Mouse (Mus musculus): Measurements from ENCODE around the gene Dand5. TPM values are rescaled to one million over a fixed set of nuclear protein-coding genes. Genes with fewer than 3 reads are reported as not detected.
A peak's percentile ranks its signal among the peaks of the same experiment; 100 is the strongest.

Dand5 gene
- polyA plus RNA-seq, 1 experiment from 2014 or later, result 7.1 TPM

DNA sequence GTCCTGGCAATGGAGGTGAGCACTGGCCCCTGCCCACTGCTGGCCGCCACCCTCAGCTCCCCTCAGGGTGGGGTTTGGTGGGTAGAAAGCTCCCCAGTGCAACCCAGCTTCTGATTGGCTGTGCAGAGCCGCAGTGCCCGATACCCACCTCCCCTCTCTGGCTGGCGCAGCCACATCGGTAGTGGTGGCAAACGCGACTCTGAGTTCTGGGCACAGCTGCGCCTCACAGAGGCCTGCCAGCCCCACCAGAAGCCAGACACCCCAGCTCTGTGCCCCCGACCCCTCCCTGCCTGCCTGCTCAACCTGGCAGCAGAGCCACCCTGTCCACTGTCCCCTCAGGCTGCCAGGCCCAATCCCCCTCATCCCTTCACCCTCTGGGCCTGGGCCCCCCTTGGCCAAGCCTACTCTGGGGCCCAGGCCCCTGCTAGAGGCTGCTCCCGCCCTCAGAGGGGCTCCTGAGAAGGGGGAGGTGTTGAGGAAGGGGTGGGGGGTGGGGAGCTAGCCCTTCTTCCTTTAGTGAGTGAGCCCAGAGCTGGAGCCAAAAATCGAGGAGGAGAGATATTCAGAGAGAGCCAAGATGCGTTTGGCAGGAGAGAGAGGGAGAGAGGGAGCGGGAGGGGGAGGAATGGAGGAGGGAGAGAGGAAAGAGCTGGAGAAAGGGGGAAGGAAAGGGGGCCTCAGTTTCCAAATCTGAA is 28.7 kb downstream of the Dand5 start:
- peak overlapping the region; percentile 48; the same call in 1 of the 2 replicates for H3K27ac ChIP-seq
- peak; percentile 38; the same call in 1 of the 2 replicates for ATAC-seq (ENCODE audit: low FRiP score)
- H3K4me2 ChIP-seq (replicated peaks), result no peak overlapping the region
- H3K9ac ChIP-seq, result no peak overlapping the region
- peaks cover 7% of the 10 kb centered on the region; the same call in 1 of the 2 replicates for H3K36me3 ChIP-seq
- 53% methylated on average over 13 of the region's 13 CpGs for WGBS
- peaks cover 99% of the 10 kb centered on the region for H3K27me3 ChIP-seq
- peaks cover 26% of the 10 kb centered on the region for H3K4me1 ChIP-seq
- no peak overlapping the region for H3K4me3 ChIP-seq
- no peaks in the 10 kb centered on the region for H3K9me3 ChIP-seq (replicated peaks)

DNA sequence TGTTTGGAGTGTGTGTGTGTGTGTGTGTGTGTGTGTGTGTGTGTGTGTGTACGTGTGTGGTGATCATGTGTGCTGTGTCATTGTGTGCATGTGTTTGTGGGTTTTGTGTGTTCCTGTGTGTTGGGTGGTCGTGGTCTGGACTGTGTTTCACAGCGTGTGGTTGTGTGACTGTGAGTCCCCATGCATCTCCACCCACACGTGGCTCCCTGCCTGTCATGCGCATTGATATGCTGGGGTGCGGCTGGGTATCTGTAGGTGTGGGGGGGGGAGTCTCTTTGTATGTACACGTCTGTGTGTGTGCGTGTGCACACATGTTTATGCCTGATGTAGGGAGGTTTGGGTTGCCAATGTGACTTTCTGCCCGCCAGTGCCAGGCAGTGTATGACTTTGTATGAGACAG is 29.5 kb downstream of the Dand5 start:
- Histone ChIP-seq H3K4me3 (no peak overlapping the region), H3K36me3 (peaks cover 7% of the 10 kb centered on the region; the same call in 1 of the 2 replicates), H3K27ac (no peak overlapping the region), H3K4me1 (peaks cover 19% of the 10 kb centered on the region), H3K27me3 (peaks cover 99% of the 10 kb centered on the region), H3K4me2 (replicated peaks) (no peak overlapping the region), H3K9me3 (replicated peaks) (no peaks in the 10 kb centered on the region), H3K9ac (no peak overlapping the region)
- ATAC-seq (ENCODE audit: low FRiP score), result no peak
- WGBS, result 89% methylated on average over 9 of the region's 9 CpGs

DNA sequence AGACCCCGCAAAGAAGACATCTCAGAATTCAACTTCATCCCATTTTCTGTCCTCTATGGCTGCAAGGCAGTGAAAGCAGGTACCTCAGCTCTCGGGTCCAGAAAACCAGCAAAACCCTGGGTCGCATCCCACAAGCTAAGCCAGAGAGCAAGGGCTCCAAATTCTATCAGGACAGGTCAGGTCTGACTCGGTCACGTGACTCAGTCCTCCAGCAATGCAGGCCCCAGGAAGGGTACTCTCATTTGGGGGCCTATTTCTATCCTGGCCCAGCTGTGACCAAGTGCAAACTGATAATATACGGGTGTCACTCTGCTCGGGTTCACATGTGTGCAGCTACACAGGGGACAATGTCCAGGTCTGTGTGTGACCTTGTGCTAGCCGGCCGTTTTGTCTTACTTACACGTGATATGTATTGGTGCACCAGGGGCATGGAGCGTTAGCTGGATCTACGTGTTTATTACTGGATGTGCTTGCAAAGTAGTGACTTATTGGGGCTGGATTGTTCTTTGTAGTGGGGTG is 30.1 kb downstream of the Dand5 start:
- no peak overlapping the region for H3K4me2 ChIP-seq (replicated peaks)
- H3K4me3 ChIP-seq, result no peak overlapping the region
- peaks cover 99% of the 10 kb centered on the region for H3K27me3 ChIP-seq
- no peak overlapping the region for H3K27ac ChIP-seq
- no peak for ATAC-seq (ENCODE audit: low FRiP score)
- H3K36me3 ChIP-seq, result peaks cover 7% of the 10 kb centered on the region; the same call in 1 of the 2 replicates
- no peaks in the 10 kb centered on the region for H3K9me3 ChIP-seq (replicated peaks)
- peaks cover 19% of the 10 kb centered on the region for H3K4me1 ChIP-seq
- WGBS, result 76% methylated on average over 12 of the region's 12 CpGs
- H3K9ac ChIP-seq, result no peak overlapping the region

DNA sequence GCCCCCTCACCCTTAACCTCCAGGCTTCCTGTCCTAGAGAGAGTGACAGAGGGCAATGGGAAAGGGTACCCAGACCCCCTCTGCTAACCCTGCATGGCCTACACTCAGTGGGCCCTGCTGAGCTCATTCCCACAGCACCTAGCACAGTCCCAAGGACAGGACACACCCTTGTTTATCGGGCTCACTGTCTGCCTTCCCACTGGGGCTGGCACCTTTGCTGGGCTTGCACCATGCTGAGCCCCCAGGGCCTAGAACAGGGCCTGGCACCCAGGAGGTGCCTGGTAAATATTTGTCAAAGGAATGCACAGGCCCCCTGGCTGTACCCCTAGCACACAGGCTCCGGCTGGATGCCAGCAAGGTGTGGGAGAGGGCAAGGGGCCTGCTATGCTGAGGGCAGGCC is 32.1 kb downstream of the Dand5 start:
- 69% methylated on average over 2 of the region's 2 CpGs for WGBS
- Histone ChIP-seq H3K9me3 (replicated peaks) (no peaks in the 10 kb centered on the region), H3K36me3 (no peaks in the 10 kb centered on the region), H3K4me1 (peaks cover 27% of the 10 kb centered on the region), H3K9ac (no peak overlapping the region), H3K27me3 (peaks cover 99% of the 10 kb centered on the region), H3K4me3 (no peak overlapping the region), H3K27ac (no peak overlapping the region), H3K4me2 (replicated peaks) (no peak overlapping the region)
- ATAC-seq (ENCODE audit: low FRiP score), result no peak

DNA sequence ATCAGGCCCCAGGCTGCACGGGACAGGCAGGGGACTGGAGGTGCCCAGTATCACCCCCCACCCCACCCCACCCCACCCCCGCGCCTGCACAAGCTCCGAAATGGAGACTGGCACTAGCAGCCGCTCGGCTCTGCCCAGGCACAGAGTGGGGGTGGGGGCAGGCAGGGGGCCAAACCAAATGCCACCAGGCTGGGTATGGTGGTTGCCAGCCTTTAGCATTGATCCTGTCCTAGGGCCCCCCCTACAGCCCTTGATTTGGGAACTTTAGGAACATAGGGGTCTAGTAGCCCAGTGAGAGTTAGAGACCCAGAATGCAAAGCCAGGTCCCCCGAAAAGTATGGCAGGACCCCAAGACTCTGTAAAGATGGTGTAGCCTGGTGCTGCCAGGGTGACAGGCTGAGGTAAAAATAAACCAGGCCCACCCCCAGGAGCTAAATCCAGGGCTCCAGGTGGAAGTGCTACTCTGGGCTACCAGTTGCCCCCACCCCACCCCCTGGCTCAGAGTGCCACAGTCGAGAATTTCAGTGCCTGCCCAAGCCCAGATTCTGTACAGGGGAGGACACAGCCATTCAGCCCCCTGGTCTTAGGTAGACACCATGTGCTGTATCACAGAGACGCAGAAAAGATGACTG is 32.7 kb downstream of the Dand5 start:
- Histone ChIP-seq H3K9me3 (replicated peaks) (no peaks in the 10 kb centered on the region), H3K9ac (no peak overlapping the region), H3K4me2 (replicated peaks) (no peak overlapping the region), H3K27ac (no peak overlapping the region), H3K27me3 (peaks cover 100% of the 10 kb centered on the region), H3K4me3 (no peak overlapping the region), H3K4me1 (peaks cover 33% of the 10 kb centered on the region), H3K36me3 (no peaks in the 10 kb centered on the region)
- no peak for ATAC-seq (ENCODE audit: low FRiP score)
- WGBS, result 73% methylated on average over 9 of the region's 9 CpGs

DNA sequence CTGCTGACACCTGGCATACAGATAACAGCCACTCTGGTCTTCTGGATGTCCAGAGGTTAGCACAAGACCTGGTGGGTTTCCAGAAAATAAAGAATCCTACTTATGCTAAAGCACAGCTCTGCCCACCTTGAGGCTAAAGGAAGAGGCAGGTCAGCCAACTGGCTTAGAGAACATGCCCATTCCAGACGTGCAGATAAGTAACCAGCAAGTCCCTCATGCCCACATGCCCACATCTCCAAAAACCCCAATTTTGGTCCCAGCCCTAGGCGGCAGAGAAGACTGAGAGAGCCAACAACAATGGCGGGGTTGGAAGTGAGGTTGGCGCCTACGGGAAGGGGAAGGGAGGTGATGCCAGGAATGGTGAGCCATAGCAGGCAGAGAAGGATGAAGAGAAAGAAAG is 33.3 kb downstream of the Dand5 start:
- WGBS, result 55% methylated on average over 5 of the region's 5 CpGs
- Histone ChIP-seq H3K27me3 (peaks cover 100% of the 10 kb centered on the region), H3K9me3 (replicated peaks) (no peaks in the 10 kb centered on the region), H3K4me3 (no peak overlapping the region), H3K4me2 (replicated peaks) (no peak overlapping the region), H3K27ac (no peak overlapping the region), H3K36me3 (no peaks in the 10 kb centered on the region), H3K9ac (no peak overlapping the region), H3K4me1 (peaks cover 32% of the 10 kb centered on the region)
- no peak for ATAC-seq (ENCODE audit: low FRiP score)

DNA sequence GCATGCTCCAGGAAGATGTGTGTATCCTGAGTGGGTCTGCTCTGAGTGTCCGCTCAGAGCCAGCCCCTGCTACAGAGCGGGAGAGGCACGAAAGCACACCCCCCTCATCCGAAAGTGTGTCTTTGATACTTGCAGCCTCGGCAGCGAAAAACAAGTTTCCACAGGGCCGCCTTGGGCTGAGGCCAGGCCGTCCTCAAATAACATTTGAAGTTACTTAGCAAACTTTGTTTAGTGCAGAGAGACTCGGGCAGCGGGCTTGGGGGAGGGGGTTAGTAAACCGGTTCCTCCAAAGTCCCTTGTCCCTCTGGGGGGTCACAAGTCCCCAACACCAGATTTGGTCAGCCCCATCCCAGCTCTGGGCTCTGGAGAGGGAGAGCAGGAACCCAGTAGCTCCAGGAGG is 33.7 kb downstream of the Dand5 start:
- no peak overlapping the region for H3K4me2 ChIP-seq (replicated peaks)
- peaks cover 29% of the 10 kb centered on the region for H3K4me1 ChIP-seq
- H3K4me3 ChIP-seq, result no peak overlapping the region
- no peaks in the 10 kb centered on the region for H3K9me3 ChIP-seq (replicated peaks)
- no peaks in the 10 kb centered on the region for H3K36me3 ChIP-seq
- ATAC-seq (ENCODE audit: low FRiP score), result no peak
- peaks cover 100% of the 10 kb centered on the region for H3K27me3 ChIP-seq
- WGBS, result 9% methylated on average over 11 of the region's 11 CpGs
- no peak overlapping the region for H3K27ac ChIP-seq
- no peak overlapping the region for H3K9ac ChIP-seq

DNA sequence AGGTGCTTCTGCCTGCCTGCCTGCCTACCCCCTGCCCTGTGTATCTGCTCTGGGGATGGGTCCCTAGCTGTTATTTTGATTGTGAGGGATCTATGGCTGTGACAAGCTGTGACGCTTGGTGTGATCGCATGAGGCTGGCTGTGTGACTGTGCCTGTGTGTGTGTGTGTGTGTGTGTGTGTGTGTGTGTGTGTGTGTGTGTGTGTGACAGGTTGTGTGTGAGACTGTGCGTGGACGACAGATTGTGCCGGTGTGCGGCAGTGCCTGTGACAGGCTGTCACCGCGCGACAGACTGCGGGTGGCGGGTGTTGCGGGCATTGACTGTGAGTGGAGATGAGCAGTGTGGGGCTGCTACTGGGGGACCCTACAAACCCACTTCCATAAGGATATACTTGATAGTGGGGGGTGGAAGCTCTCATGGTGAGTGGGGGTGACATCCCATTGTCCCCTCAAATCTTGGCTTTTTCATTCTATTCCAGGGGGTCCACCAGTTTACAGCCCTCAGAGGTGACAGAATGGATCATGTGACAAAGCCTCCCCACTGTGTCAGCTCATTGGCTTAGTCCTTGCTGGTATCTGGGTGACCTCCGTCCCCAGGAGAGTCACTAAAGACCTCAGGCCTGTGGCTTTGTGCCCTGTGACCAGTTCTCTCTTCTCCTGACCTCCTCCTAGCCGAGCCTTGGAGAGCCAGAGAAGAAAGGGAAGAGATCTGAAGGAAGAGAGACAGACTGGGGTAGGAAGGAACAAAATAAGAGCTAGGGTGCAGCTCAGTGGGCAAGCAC is 34.9 kb downstream of the Dand5 start:
- peaks cover 100% of the 10 kb centered on the region for H3K27me3 ChIP-seq
- no peak overlapping the region for H3K4me2 ChIP-seq (replicated peaks)
- peaks cover 26% of the 10 kb centered on the region for H3K4me1 ChIP-seq
- H3K4me3 ChIP-seq, result no peak overlapping the region
- no peak overlapping the region for H3K27ac ChIP-seq
- no peaks in the 10 kb centered on the region for H3K9me3 ChIP-seq (replicated peaks)
- 7% methylated on average over 14 of the region's 14 CpGs for WGBS
- H3K9ac ChIP-seq, result no peak overlapping the region
- ATAC-seq (ENCODE audit: low FRiP score), result no peak; the same call in 1 of the 2 replicates
- no peaks in the 10 kb centered on the region for H3K36me3 ChIP-seq

DNA sequence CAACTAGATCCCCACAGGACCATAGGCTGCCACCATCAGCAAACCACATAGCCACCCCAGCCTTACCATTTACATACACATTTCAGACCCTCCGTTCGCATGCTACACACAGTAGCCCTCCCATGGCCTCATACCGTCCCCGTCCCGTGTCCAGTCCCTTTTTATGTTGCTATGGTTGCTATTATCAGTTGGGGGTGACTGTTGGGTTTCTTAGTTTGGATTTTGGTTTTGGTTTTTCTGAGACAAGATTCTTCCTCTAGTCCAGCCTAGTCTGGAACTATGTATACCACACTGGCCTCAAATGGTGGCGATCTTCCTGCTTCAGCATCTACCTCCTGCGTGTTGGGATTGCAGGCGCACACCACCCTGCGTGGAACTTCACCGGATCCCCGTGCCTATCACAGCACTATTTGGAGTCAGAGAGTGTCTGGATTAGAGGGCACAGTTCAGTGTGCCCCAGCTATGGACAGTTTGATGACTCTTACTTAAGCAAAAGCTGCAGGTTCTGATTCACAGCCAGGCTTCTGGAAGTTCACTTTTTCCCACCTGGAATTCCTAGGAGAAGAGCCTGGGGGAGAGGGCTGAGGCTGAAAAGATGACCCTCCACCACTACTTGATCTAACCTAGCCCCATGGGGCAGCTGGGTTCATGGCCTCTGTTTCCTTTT is 35.7 kb downstream of the Dand5 start:
- Histone ChIP-seq H3K9ac (no peak overlapping the region), H3K27ac (no peak overlapping the region), H3K9me3 (replicated peaks) (no peaks in the 10 kb centered on the region), H3K36me3 (no peaks in the 10 kb centered on the region), H3K4me2 (replicated peaks) (0 out of 2 replicates have a peak overlapping the region, but pooled peaks have one; percentile 8), H3K4me3 (no peak overlapping the region), H3K4me1 (peaks cover 28% of the 10 kb centered on the region), H3K27me3 (peaks cover 100% of the 10 kb centered on the region)
- ATAC-seq (ENCODE audit: low FRiP score), result no peak
- 5% methylated on average over 11 of the region's 11 CpGs for WGBS

DNA sequence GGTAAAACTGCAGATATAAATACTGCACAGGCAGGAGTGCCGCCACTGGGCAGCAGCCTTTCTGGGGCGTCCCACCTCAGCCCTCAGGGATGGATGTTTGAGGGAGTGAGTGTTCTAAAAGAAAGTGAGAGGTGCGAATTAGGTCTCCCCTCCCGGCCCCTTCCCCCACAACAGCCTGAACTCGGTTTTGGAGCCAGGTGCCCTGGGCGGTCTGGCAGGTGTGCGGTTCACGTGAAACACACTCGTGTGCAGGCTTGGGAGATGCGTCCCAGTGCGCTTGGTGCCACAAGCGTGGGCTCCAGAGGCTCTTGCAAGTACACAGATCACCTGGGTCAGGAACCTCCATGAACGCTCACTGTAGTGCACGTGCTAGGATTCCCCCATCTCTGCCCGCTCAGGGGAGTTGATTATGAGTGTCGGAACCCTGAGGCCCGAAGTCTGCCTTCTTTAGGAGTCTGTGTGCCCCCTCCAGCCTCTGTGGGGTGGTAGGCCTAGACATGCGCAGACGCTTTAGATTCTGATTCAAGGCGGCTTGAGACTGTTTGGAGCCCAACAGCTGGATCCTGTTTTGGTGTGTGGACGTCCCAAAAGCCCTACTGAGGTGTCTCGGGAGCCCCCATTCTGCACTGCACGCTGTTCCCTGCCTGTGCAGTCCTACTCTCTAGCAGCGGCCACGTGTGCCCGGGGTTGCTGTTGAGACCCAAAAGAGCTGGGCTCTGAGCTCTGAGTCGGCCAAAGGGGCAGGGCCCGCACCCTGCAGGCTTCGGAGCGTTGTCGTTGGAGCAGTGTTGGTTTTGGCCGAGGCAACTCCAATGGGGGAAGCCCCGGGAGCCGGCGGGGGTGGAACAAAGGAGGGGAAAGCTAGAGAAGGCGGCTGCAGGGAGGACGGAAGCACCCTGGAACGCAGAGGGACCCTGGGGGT is 36.6 kb downstream of the Dand5 start:
- Histone ChIP-seq H3K4me1 (peaks cover 35% of the 10 kb centered on the region), H3K27me3 (peaks cover 100% of the 10 kb centered on the region), H3K9me3 (replicated peaks) (no peaks in the 10 kb centered on the region), H3K36me3 (no peaks in the 10 kb centered on the region), H3K4me2 (replicated peaks) (0 out of 2 replicates have a peak overlapping the region, but pooled peaks have one; percentile 8), H3K4me3 (peak overlapping the region; percentile 3; the same call in 1 of the 2 replicates), H3K9ac (no peak overlapping the region), H3K27ac (no peak overlapping the region)
- WGBS, result 2% methylated on average over 38 of the region's 38 CpGs
- ATAC-seq (ENCODE audit: low FRiP score), result no peak

DNA sequence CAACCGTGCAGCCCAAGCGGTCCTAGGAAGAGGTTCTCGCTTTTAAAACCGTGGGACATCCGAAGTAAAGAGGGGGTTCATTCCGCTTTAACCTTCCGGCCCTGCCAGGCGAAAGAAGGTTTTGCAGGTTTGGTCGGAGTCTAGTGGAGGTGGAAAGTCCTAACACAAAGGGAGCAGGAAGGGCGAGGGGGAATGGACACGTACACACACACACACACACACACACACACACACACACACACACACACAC is 37.2 kb downstream of the Dand5 start:
- peaks cover 100% of the 10 kb centered on the region for H3K27me3 ChIP-seq
- H3K4me1 ChIP-seq, result peaks cover 35% of the 10 kb centered on the region
- no peak overlapping the region for H3K9ac ChIP-seq
- WGBS, result 3% methylated on average over 11 of the region's 11 CpGs
- ATAC-seq (ENCODE audit: low FRiP score), result no peak
- no peaks in the 10 kb centered on the region for H3K9me3 ChIP-seq (replicated peaks)
- no peak overlapping the region for H3K27ac ChIP-seq
- no peak overlapping the region for H3K4me2 ChIP-seq (replicated peaks)
- no peak overlapping the region for H3K4me3 ChIP-seq
- no peaks in the 10 kb centered on the region for H3K36me3 ChIP-seq

Measured in hindbrain, embryonic 12.5 days (tissue).